ENCODE assay signal across 26 mouse cellular contexts in the genomic region with DNA sequence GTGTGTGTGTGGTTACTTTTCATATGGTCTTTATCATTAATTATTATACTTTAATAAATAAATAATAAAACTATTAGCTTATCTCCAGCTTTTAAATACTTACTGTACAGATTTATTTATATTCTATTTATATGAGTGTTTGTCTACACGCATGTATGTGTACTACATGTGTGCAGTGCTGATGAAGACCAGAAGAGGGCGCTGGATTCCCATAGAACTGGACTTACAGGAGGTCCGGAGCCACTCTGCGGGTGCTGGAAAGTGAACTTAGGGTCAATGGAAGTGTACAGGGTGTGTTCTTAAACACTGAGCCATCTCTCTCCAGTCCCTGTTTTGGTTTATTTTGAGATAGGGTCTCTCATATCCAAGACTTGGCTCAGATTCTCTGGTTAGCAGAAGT. TPM values are rescaled to one million over a fixed set of nuclear protein-coding genes. Genes with fewer than 3 reads are reported as not detected.
A peak's percentile ranks its signal among the peaks of the same experiment; 100 is the strongest.
DNase-seq lines count a peak whose midpoint lies in the region; ATAC-seq and TF ChIP-seq lines count a peak whose summit lies in the region.
"Had no signal": no experiment of that assay in that cellular context is flagged by ENCODE, and none has a peak within 500 bp of the region (broad histone marks: within the 10 kb centered on the region; RNA-seq: fewer than 3 reads in every experiment).

No protein-coding gene starts in this region.

- H3K9me3 ChIP-seq in kidney, postnatal 0 days (replicated peaks; ENCODE audit: low read length): no peaks in the 10 kb centered on the region
- H3K9me3 ChIP-seq in midbrain, postnatal 0 days (ENCODE audit: low read length): no peaks in the 10 kb centered on the region
- H3K9me3 ChIP-seq in midbrain, embryonic 15.5 days: no peaks in the 10 kb centered on the region
- H3K9me3 ChIP-seq in hindbrain, embryonic 16.5 days (ENCODE audit: control insufficient read depth, low read length): no peaks in the 10 kb centered on the region
- H3K9me3 ChIP-seq: heart, embryonic 10.5 days had no signal

- no peaks in the 10 kb centered on the region for H3K27me3 ChIP-seq in kidney, postnatal 0 days (ENCODE audit: insufficient read depth, low read length)
- no peaks in the 10 kb centered on the region for H3K27me3 ChIP-seq in midbrain, postnatal 0 days (ENCODE audit: insufficient read depth, low read length)
- H3K27me3 ChIP-seq in midbrain, embryonic 15.5 days (replicated peaks): peaks cover 10% of the 10 kb centered on the region; the same call in 1 of the 2 replicates
- peaks cover 2% of the 10 kb centered on the region; the same call in 1 of the 2 replicates for H3K27me3 ChIP-seq in hindbrain, embryonic 16.5 days (replicated peaks; ENCODE audit: control insufficient read depth, insufficient read depth, low read length)
- H3K27me3 ChIP-seq: embryonic facial prominence, embryonic 12.5 days; embryonic facial prominence, embryonic 15.5 days; heart, embryonic 13.5 days had no signal

- H3K4me1 ChIP-seq in kidney, postnatal 0 days (replicated peaks; ENCODE audit: insufficient read depth, low read length): no peaks in the 10 kb centered on the region
- H3K4me1 ChIP-seq in midbrain, postnatal 0 days (ENCODE audit: insufficient read depth, low read length): no peaks in the 10 kb centered on the region
- 0 out of 2 replicates have a peak, but pooled peaks cover 6% of the 10 kb centered on the region for H3K4me1 ChIP-seq in midbrain, embryonic 15.5 days
- no peaks in the 10 kb centered on the region; the same call in 1 of the 2 replicates for H3K4me1 ChIP-seq in hindbrain, embryonic 16.5 days (ENCODE audit: control insufficient read depth, insufficient read depth, low read depth, low read length)

- TF ChIP-seq CTCF in kidney, postnatal 0 days (IDR thresholded peaks at IDR 0.05; ENCODE audit: low read depth): peak; percentile 16; the same call in 1 of the 2 replicates
- peak; percentile 22; the same call in 1 of the 2 replicates for TF ChIP-seq CTCF in midbrain, postnatal 0 days (IDR thresholded peaks at IDR 0.05)

- H3K4me3 ChIP-seq in kidney, postnatal 0 days (replicated peaks; ENCODE audit: low read depth, low read length): no peak overlapping the region
- H3K4me3 ChIP-seq in midbrain, postnatal 0 days (ENCODE audit: low read depth, low read length): no peak overlapping the region
- no peak overlapping the region for H3K4me3 ChIP-seq in midbrain, embryonic 15.5 days
- H3K4me3 ChIP-seq in hindbrain, embryonic 16.5 days (ENCODE audit: low read length): no peak overlapping the region
- H3K4me3 ChIP-seq: embryonic facial prominence, embryonic 12.5 days; embryonic facial prominence, embryonic 15.5 days; heart, adult 2 months; heart, embryonic 10.5 days; heart, embryonic 13.5 days had no signal

- 81% methylated on average over 4 of the region's 4 CpGs for WGBS in kidney, postnatal 0 days
- WGBS in midbrain, postnatal 0 days: 77% methylated on average over 4 of the region's 4 CpGs
- WGBS in midbrain, embryonic 15.5 days: 77% methylated on average over 4 of the region's 4 CpGs
- WGBS in hindbrain, embryonic 16.5 days: 79% methylated on average over 4 of the region's 4 CpGs

- no peak overlapping the region for H3K27ac ChIP-seq in kidney, postnatal 0 days
- H3K27ac ChIP-seq in midbrain, postnatal 0 days (ENCODE audit: low read depth, low read length): no peak overlapping the region
- H3K27ac ChIP-seq in midbrain, embryonic 15.5 days: no peak overlapping the region
- H3K27ac ChIP-seq in hindbrain, embryonic 16.5 days (ENCODE audit: low read depth, low read length): no peak overlapping the region
- H3K27ac ChIP-seq: embryonic facial prominence, embryonic 12.5 days; embryonic facial prominence, embryonic 15.5 days; heart, adult 2 months; heart, embryonic 10.5 days; heart, embryonic 13.5 days; hindbrain, embryonic 14.5 days had no signal

- H3K36me3 ChIP-seq in kidney, postnatal 0 days (ENCODE audit: insufficient read depth, low read length): no peaks in the 10 kb centered on the region
- no peaks in the 10 kb centered on the region for H3K36me3 ChIP-seq in midbrain, postnatal 0 days (ENCODE audit: insufficient read depth, low read length)
- H3K36me3 ChIP-seq in midbrain, embryonic 15.5 days (replicated peaks): no peaks in the 10 kb centered on the region
- H3K36me3 ChIP-seq in hindbrain, embryonic 16.5 days (ENCODE audit: control insufficient read depth, insufficient read depth, low read length): no peaks in the 10 kb centered on the region
- H3K36me3 ChIP-seq: embryonic facial prominence, embryonic 12.5 days; embryonic facial prominence, embryonic 15.5 days; heart, embryonic 10.5 days; heart, embryonic 13.5 days had no signal

- no peak overlapping the region for H3K9ac ChIP-seq in kidney, postnatal 0 days (ENCODE audit: low read depth, low read length)
- H3K9ac ChIP-seq in midbrain, postnatal 0 days (replicated peaks; ENCODE audit: low read length, poor library complexity, severe bottlenecking): no peak overlapping the region
- no peak overlapping the region for H3K9ac ChIP-seq in midbrain, embryonic 15.5 days
- H3K9ac ChIP-seq in hindbrain, embryonic 16.5 days (ENCODE audit: low read depth, low read length): no peak overlapping the region
- H3K9ac ChIP-seq: embryonic facial prominence, embryonic 12.5 days; embryonic facial prominence, embryonic 15.5 days; forebrain, postnatal 0 days; heart, embryonic 13.5 days; hindbrain, embryonic 14.5 days had no signal

- DNase-seq in kidney, postnatal 0 days (ENCODE audit: low spot score): no peak
- DNase-seq in kidney, adult 18-20 months: no peak
- DNase-seq in midbrain, postnatal 0 days (ENCODE audit: low spot score): no peak
- DNase-seq in R1 (ENCODE audit: low read depth, low spot score): peak; percentile 75
- no peak for DNase-seq in frontal cortex, postnatal 25 days (ENCODE audit: low spot score in 2 of 2)
- no peak for DNase-seq in ovary, postnatal 36 days (ENCODE audit: low spot score)
- DNase-seq: adrenal gland, adult 8-10 months; adrenal gland, postnatal 25 days; cerebellum, adult 11 months; cerebellum, adult 2 months; cerebellum, adult 9-11 months; cerebellum, postnatal 25 days; forebrain, postnatal 0 days; gastrocnemius, postnatal 25 days; heart, adult 2 months; heart, postnatal 14 days; heart, postnatal 4 days had no signal

- no peak overlapping the region for H3K4me2 ChIP-seq in kidney, postnatal 0 days (ENCODE audit: low read length)
- no peak overlapping the region for H3K4me2 ChIP-seq in midbrain, postnatal 0 days (ENCODE audit: low read depth, low read length, poor library complexity, severe bottlenecking)
- no peak overlapping the region for H3K4me2 ChIP-seq in midbrain, embryonic 15.5 days
- no peak overlapping the region for H3K4me2 ChIP-seq in hindbrain, embryonic 16.5 days (ENCODE audit: low read length)
- H3K4me2 ChIP-seq: embryonic facial prominence, embryonic 12.5 days; embryonic facial prominence, embryonic 15.5 days; heart, embryonic 13.5 days; hindbrain, embryonic 14.5 days had no signal

- no peak for ATAC-seq in kidney, postnatal 0 days (replicated peaks; ENCODE audit: low FRiP score, low read depth)
- ATAC-seq in midbrain, postnatal 0 days (ENCODE audit: low FRiP score): no peak
- no peak for ATAC-seq in midbrain, embryonic 15.5 days (replicated peaks)
- no peak for ATAC-seq in hindbrain, embryonic 16.5 days
- ATAC-seq: forebrain, embryonic 14.5 days; forebrain, postnatal 0 days had no signal

RNA-seq across cellular contexts. Expression of a gene that starts 21.1 kb away (rescaled TPM):
- polyA plus RNA-seq in kidney, postnatal 0 days (2015; fragmentation: Nextera tagmentation; extraction: Ambion mirVana): 5.5 and 6.2 TPM in 2 replicates
- total RNA-seq in midbrain, postnatal 0 days (2014; rRNA removed): 19.2 and 21.4 TPM in 2 replicates
- 1.3 and 1.6 TPM in 2 replicates for polyA plus RNA-seq in midbrain, postnatal 0 days (2015; fragmentation: Nextera tagmentation; extraction: Ambion mirVana)
- polyA plus RNA-seq in midbrain, embryonic 15.5 days (2015; fragmentation: Nextera tagmentation; extraction: Ambion mirVana): 2.7 and 3.6 TPM in 2 replicates
- 2.7 and 3.9 TPM in 2 replicates for polyA plus RNA-seq in hindbrain, embryonic 16.5 days (2015; fragmentation: Nextera tagmentation; extraction: Ambion mirVana)
- polyA plus RNA-seq: activated CD4-positive, CD25-positive, alpha-beta regulatory T cell, adult 4 months had no signal
